Comparison of ENCODE assay signal across 25 mouse cellular contexts in the genomic region with DNA sequence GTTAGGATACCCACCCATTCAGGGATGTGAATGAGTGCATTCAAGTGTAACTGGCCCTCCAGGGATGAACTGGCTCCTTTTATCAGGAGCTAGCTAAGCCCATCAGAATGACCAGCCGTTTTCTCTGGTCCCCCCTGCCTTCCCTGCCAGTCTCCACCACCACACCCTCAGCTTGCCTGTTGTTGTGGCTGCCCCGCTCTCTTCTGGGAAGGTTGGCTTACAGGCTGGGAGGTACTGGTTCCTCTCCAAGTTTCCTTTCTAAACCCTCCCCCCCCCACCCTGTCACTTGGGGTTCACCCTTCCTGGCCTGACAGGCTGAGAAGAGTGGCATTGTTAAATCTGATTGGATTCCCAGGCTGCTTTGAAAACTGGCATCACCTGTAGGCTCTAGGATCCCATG.
"Had no signal": no experiment of that assay in that cellular context is flagged by ENCODE, and none has a peak within 500 bp of the region (broad histone marks: within the 10 kb centered on the region; RNA-seq: fewer than 3 reads in every experiment).

No protein-coding gene starts in this region.

- H3K4me2 ChIP-seq: heart, embryonic 12.5 days; hindbrain, embryonic 12.5 days; hindbrain, embryonic 14.5 days; intestine, embryonic 15.5 days; limb, embryonic 12.5 days; liver, embryonic 11.5 days; liver, embryonic 13.5 days; liver, embryonic 15.5 days had no signal

- DNase-seq: gastrocnemius, postnatal 25 days; heart, adult 2 months; heart, postnatal 10 days; heart, postnatal 4 days; kidney, adult 18-20 months; kidney, adult 8-10 months; kidney, postnatal 10 days; kidney, postnatal 25 days; kidney, postnatal 4 days; liver; liver, embryonic 13.5 days had no signal

- H3K27me3 ChIP-seq: heart, embryonic 12.5 days; hindbrain, embryonic 12.5 days; intestine, embryonic 15.5 days; limb, embryonic 12.5 days; liver, embryonic 13.5 days; liver, embryonic 15.5 days had no signal

- H3K4me3 ChIP-seq: heart, adult 2 months; heart, embryonic 12.5 days; hindbrain, embryonic 10.5 days; hindbrain, embryonic 12.5 days; intestine, embryonic 15.5 days; layer of hippocampus, adult 2 months; left cerebral cortex, adult 2 months; limb, embryonic 10.5 days; limb, embryonic 12.5 days; liver, embryonic 13.5 days; liver, embryonic 15.5 days had no signal

- H3K27ac ChIP-seq: heart, adult 2 months; hindbrain, embryonic 10.5 days; hindbrain, embryonic 12.5 days; hindbrain, embryonic 14.5 days; intestine, embryonic 15.5 days; layer of hippocampus, adult 2 months; left cerebral cortex, adult 2 months; limb, embryonic 10.5 days; limb, embryonic 12.5 days; liver, embryonic 13.5 days; liver, embryonic 15.5 days had no signal

- H3K36me3 ChIP-seq: intestine, embryonic 15.5 days had no signal

- H3K9me3 ChIP-seq: heart, embryonic 12.5 days; hindbrain, embryonic 10.5 days; hindbrain, embryonic 12.5 days; intestine, embryonic 15.5 days; limb, embryonic 10.5 days; limb, embryonic 12.5 days; liver, embryonic 13.5 days; liver, embryonic 15.5 days had no signal

- ATAC-seq: hindbrain, embryonic 16.5 days; inflammation-experienced regulatory T-cells, adult 6 months; intestine, embryonic 15.5 days; intestine, postnatal 0 days had no signal

- H3K9ac ChIP-seq: heart, embryonic 12.5 days; hindbrain, embryonic 12.5 days; hindbrain, embryonic 14.5 days; intestine, embryonic 15.5 days; limb, embryonic 12.5 days; liver, embryonic 13.5 days; liver, embryonic 15.5 days had no signal

- H3K4me1 ChIP-seq: hindbrain, embryonic 12.5 days had no signal
